In genomic region chr8:11187581-11188271, GRCm38 (mm10) we compare ENCODE assay signal across 9 mouse cellular contexts.
DNase-seq lines count a peak whose midpoint lies in the region; ATAC-seq and TF ChIP-seq lines count a peak whose summit lies in the region.
"Had no signal": no experiment of that assay in that cellular context is flagged by ENCODE, and none has a peak within 500 bp of the region (broad histone marks: within the 10 kb centered on the region; RNA-seq: fewer than 3 reads in every experiment).

No protein-coding gene starts in this region.

- H3K4me3 ChIP-seq in ES-E14 (ENCODE audit: insufficient read depth in 1 of 2, low read depth in 1 of 2, low read length in 2 of 2, poor library complexity in 1 of 2, severe bottlenecking in 1 of 2), result peak overlapping the region; percentile 24 to 30
- H3K4me3 ChIP-seq in forebrain, embryonic 14.5 days (ENCODE audit: low read depth, low read length), result peak overlapping the region; percentile 34
- H3K4me3 ChIP-seq in lung, adult 2 months (replicated peaks; ENCODE audit: extremely low read depth, low read depth, low read length), result peak overlapping the region; percentile 47
- peak overlapping the region; percentile 48 for H3K4me3 ChIP-seq in neural tube, embryonic 15.5 days (replicated peaks)
- no peak overlapping the region for H3K4me3 ChIP-seq in thymus, adult 2 months (ENCODE audit: control insufficient read depth, insufficient read depth, low read length)

- peak; percentile 81 for ATAC-seq in forebrain, embryonic 14.5 days
- ATAC-seq in neural tube, embryonic 15.5 days (ENCODE audit: low FRiP score), result peak; percentile 83

- peak; percentile 87 for TF ChIP-seq CTCF in lung, adult 2 months (IDR thresholded peaks at IDR 0.05; ENCODE audit: insufficient read depth, low read length)
- peak; percentile 59; the same call in 1 of the 2 replicates for TF ChIP-seq CTCF in thymus, adult 2 months (IDR thresholded peaks at IDR 0.05; ENCODE audit: borderline replicate concordance, control insufficient read depth, extremely low read depth, insufficient read depth, low read length, poor library complexity)

- under 1% methylated on average over 46 of the region's 46 CpGs for WGBS in forebrain, embryonic 14.5 days
- WGBS in lung, adult 2 months, result 1% methylated on average over 45 of the region's 46 CpGs
- WGBS in neural tube, embryonic 15.5 days, result 1% methylated on average over 46 of the region's 46 CpGs
- 4% methylated on average over 46 of the region's 46 CpGs for WGBS in thymus, adult 2 months

- no peak overlapping the region for H3K27ac ChIP-seq in ES-E14 (ENCODE audit: insufficient read depth, low read depth, low read length, poor library complexity, severe bottlenecking)
- H3K27ac ChIP-seq in forebrain, embryonic 14.5 days (ENCODE audit: low read depth, low read length), result no peak overlapping the region
- H3K27ac ChIP-seq in neural tube, embryonic 15.5 days (replicated peaks), result no peak overlapping the region
- H3K27ac ChIP-seq in thymus, adult 2 months (ENCODE audit: control insufficient read depth, insufficient read depth, low read length), result no peak overlapping the region
- H3K27ac ChIP-seq: macrophage had no signal

- H3K4me2 ChIP-seq in forebrain, embryonic 14.5 days (ENCODE audit: low read length), result peak overlapping the region; percentile 86
- H3K4me2 ChIP-seq in neural tube, embryonic 15.5 days, result peak overlapping the region; percentile 97

- in situ Hi-C loops in ES-E14 (cut with MboI; ENCODE audit: low sequenced_read_pairs in 2 of 2, unreplicated experiment in 2 of 2), result loop anchor here in 1 of 2 experiments (25.0 kb wide), 2 partner anchors 600 to 775 kb away; no protein-coding TSS in a partner anchor

- H3K36me3 ChIP-seq in ES-E14 (ENCODE audit: control insufficient read depth, insufficient read depth, low read length, poor library complexity, severe bottlenecking), result no peaks in the 10 kb centered on the region
- no peaks in the 10 kb centered on the region for H3K36me3 ChIP-seq in forebrain, embryonic 14.5 days (ENCODE audit: control insufficient read depth, insufficient read depth, low read length)
- no peaks in the 10 kb centered on the region for H3K36me3 ChIP-seq in neural tube, embryonic 15.5 days
- no peaks in the 10 kb centered on the region for H3K36me3 ChIP-seq in thymus, adult 2 months (ENCODE audit: control insufficient read depth, insufficient read depth, low read length)

- no peaks in the 10 kb centered on the region for H3K9me3 ChIP-seq in ES-E14 (ENCODE audit: control insufficient read depth, insufficient read depth, low read depth, low read length)
- H3K9me3 ChIP-seq in forebrain, embryonic 14.5 days (replicated peaks; ENCODE audit: control insufficient read depth, low read length), result no peaks in the 10 kb centered on the region
- no peaks in the 10 kb centered on the region for H3K9me3 ChIP-seq in neural tube, embryonic 15.5 days (replicated peaks)

- peak; percentile 73 for DNase-seq in ES-E14 (ENCODE audit: low read depth, low spot score)
- DNase-seq in c-Kit-positive CD71-positive TER-119-positive erythroid progenitor cells, embryonic 14.5 days (ENCODE audit: low spot score), result peak; percentile 45
- peak; percentile 88 for DNase-seq in forebrain, embryonic 14.5 days (ENCODE audit: low spot score)
- peak; percentile 85 for DNase-seq in heart, postnatal 4 days
- DNase-seq in layer of hippocampus, adult 8-10 months (ENCODE audit: low spot score in 2 of 2), result peak; percentile 40 to 66
- peak; percentile 65 for DNase-seq in lung, adult 2 months
- DNase-seq in thymus, adult 2 months, result peak; percentile 49

- 0 out of 2 replicates have a peak, but pooled peaks cover 9% of the 10 kb centered on the region for H3K27me3 ChIP-seq in forebrain, embryonic 14.5 days (replicated peaks; ENCODE audit: control insufficient read depth, insufficient read depth, low read length)
- peaks cover 18% of the 10 kb centered on the region for H3K27me3 ChIP-seq in neural tube, embryonic 15.5 days (replicated peaks)
- no peaks in the 10 kb centered on the region; the same call in 1 of the 2 replicates for H3K27me3 ChIP-seq in thymus, adult 2 months (ENCODE audit: control insufficient read depth, insufficient read depth, low read length)

- H3K4me1 ChIP-seq in ES-E14 (ENCODE audit: control insufficient read depth in 2 of 2, insufficient read depth in 2 of 2, low read length in 2 of 2, poor library complexity in 1 of 2), result peaks cover 0 to 3% of the 10 kb centered on the region in 2 experiments; a peak in 1 of 4 replicates
- H3K4me1 ChIP-seq in forebrain, embryonic 14.5 days (ENCODE audit: control insufficient read depth, insufficient read depth, low read length), result 0 out of 2 replicates have a peak, but pooled peaks cover 6% of the 10 kb centered on the region
- H3K4me1 ChIP-seq in lung, adult 2 months (ENCODE audit: control insufficient read depth, insufficient read depth, low read length), result 0 out of 2 replicates have a peak, but pooled peaks cover 2% of the 10 kb centered on the region
- peaks cover 11% of the 10 kb centered on the region for H3K4me1 ChIP-seq in neural tube, embryonic 15.5 days
- no peaks in the 10 kb centered on the region for H3K4me1 ChIP-seq in thymus, adult 2 months (replicated peaks; ENCODE audit: control insufficient read depth, insufficient read depth, low read length)

- no peak for TF ChIP-seq POLR2A in lung, adult 2 months (IDR thresholded peaks at IDR 0.05; ENCODE audit: borderline replicate concordance, extremely low read depth, low read depth, low read length)
- no peak for TF ChIP-seq POLR2A in thymus, adult 2 months (IDR thresholded peaks at IDR 0.05; ENCODE audit: control insufficient read depth, extremely low read depth, insufficient read depth, low read length, poor library complexity)

- peak overlapping the region; percentile 3 for H3K9ac ChIP-seq in ES-E14 (ENCODE audit: insufficient read depth, low read depth, low read length, poor library complexity, severe bottlenecking)
- peak overlapping the region; percentile 48 for H3K9ac ChIP-seq in forebrain, embryonic 14.5 days (ENCODE audit: low read length)
- H3K9ac ChIP-seq in neural tube, embryonic 15.5 days (replicated peaks), result peak overlapping the region; percentile 45

TF ChIP-seq in ES-E14, 5 proteins besides CTCF, POLR2A, EP300 and RAD21:
- TF ChIP-seq ZNF384 (IDR thresholded peaks at IDR 0.05; ENCODE audit: low read depth, low read length) (no peak), ZC3H11A (IDR thresholded peaks at IDR 0.05; ENCODE audit: borderline replicate concordance, low read depth, low read length) (peak; percentile 71; the same call in 1 of the 2 replicates)
